Mouse (Mus musculus): ENCODE results near the gene Gfra1.

DNA sequence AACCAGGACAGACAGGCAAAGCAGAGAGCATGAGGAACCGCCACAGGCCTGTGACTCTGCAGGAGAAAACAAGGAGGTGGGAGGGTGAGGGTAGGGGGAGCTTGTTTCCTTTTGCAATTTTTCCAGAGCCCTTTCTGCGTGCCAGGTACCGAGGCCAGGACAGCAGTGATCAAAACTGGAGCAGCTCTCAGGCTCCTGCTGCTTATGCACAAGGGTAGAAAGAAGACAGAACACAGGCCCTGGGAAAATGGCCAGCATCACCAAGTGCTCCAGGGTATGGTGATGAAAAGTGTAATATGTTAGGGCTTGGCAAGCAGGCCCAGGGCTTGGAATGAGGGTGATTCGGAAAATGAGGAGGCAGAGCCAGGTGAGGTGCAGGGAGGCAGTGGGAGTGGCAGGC is 269.2 kb downstream of the Gfra1 start:
- TF ChIP-seq CTCF (IDR thresholded peaks at IDR 0.05; ENCODE audit: extremely low read depth, insufficient read depth, insufficient read length, insufficient replicate concordance) (no peak), POLR2A (IDR thresholded peaks at IDR 0.05; ENCODE audit: low read depth, low read length) (no peak)

All from spleen, adult 2 months (tissue).